8 mouse cellular contexts compared by ENCODE assay signal in the genomic region with DNA sequence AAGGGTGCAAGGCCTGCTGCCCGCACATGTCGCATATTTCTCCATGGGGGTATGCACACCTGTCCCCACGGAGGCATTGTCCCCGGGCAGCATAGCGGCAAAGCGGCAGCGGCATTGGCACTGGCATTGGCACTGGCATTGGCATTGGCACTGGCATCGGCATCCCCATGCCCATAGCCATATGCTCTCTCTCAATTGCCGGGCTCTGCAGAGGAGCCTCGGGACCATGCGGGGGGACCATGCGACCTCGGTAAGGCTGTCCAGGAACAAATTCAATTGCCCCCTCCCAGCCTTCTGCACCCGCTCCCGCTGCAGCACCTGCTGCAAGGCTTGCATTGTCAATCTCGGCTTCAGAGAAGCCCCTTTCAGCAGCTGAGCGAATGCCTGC. TPM values are rescaled to one million over a fixed set of nuclear protein-coding genes. Genes with fewer than 3 reads are reported as not detected.
A peak's percentile ranks its signal among the peaks of the same experiment; 100 is the strongest.
DNase-seq lines count a peak whose midpoint lies in the region; ATAC-seq and TF ChIP-seq lines count a peak whose summit lies in the region.

No protein-coding gene starts in this region.

- peak overlapping the region; percentile 96 for H3K27ac ChIP-seq in forebrain, embryonic 10.5 days
- no peak overlapping the region for H3K27ac ChIP-seq in intestine, embryonic 16.5 days (ENCODE audit: low read length)
- H3K27ac ChIP-seq in neural tube, embryonic 12.5 days, result peak overlapping the region; percentile 69

- 0 out of 2 replicates have a peak, but pooled peaks cover 3% of the 10 kb centered on the region for H3K36me3 ChIP-seq in forebrain, embryonic 10.5 days (replicated peaks)
- H3K36me3 ChIP-seq in intestine, embryonic 16.5 days (ENCODE audit: control insufficient read depth, insufficient read depth, low read length), result no peaks in the 10 kb centered on the region
- H3K36me3 ChIP-seq in neural tube, embryonic 12.5 days, result no peaks in the 10 kb centered on the region

- WGBS in lung, adult 2 months, result 58% methylated on average over 17 of the region's 17 CpGs
- 50% methylated on average over 17 of the region's 17 CpGs for WGBS in forebrain, embryonic 10.5 days
- 60% methylated on average over 17 of the region's 17 CpGs for WGBS in intestine, embryonic 16.5 days
- 50% methylated on average over 17 of the region's 17 CpGs for WGBS in neural tube, embryonic 12.5 days

- peaks cover 25% of the 10 kb centered on the region for H3K9me3 ChIP-seq in forebrain, embryonic 10.5 days
- H3K9me3 ChIP-seq in intestine, embryonic 16.5 days (ENCODE audit: control insufficient read depth, low read length), result peaks cover 3% of the 10 kb centered on the region; the same call in 1 of the 2 replicates
- H3K9me3 ChIP-seq in neural tube, embryonic 12.5 days, result peaks cover 8% of the 10 kb centered on the region; the same call in 1 of the 2 replicates

- TF ChIP-seq POLR2A in lung, adult 2 months (IDR thresholded peaks at IDR 0.05; ENCODE audit: borderline replicate concordance, extremely low read depth, low read depth, low read length), result no peak

- peak overlapping the region; percentile 65 for H3K4me2 ChIP-seq in intestine, embryonic 16.5 days (ENCODE audit: low read depth, low read length)
- H3K4me2 ChIP-seq in neural tube, embryonic 12.5 days (replicated peaks), result peak overlapping the region; percentile 58

- H3K4me3 ChIP-seq in lung, adult 2 months (replicated peaks; ENCODE audit: extremely low read depth, low read depth, low read length), result peak overlapping the region; percentile 92
- H3K4me3 ChIP-seq in forebrain, embryonic 10.5 days, result peak overlapping the region; percentile 71
- H3K4me3 ChIP-seq in intestine, embryonic 16.5 days (ENCODE audit: low read length), result peak overlapping the region; percentile 73
- H3K4me3 ChIP-seq in neural tube, embryonic 12.5 days, result peak overlapping the region; percentile 53

- peak; percentile 26; the same call in 1 of the 2 replicates for ATAC-seq in intestine, embryonic 16.5 days
- ATAC-seq in neural tube, embryonic 12.5 days (ENCODE audit: low FRiP score, low read depth), result peak; percentile 55; the same call in 1 of the 2 replicates

- H3K9ac ChIP-seq in intestine, embryonic 16.5 days (ENCODE audit: low read depth, low read length), result peak overlapping the region; percentile 79
- H3K9ac ChIP-seq in neural tube, embryonic 12.5 days, result peak overlapping the region; percentile 83

- H3K27me3 ChIP-seq in forebrain, embryonic 10.5 days (ENCODE audit: poor library complexity, severe bottlenecking), result no peaks in the 10 kb centered on the region
- no peaks in the 10 kb centered on the region for H3K27me3 ChIP-seq in intestine, embryonic 16.5 days (replicated peaks; ENCODE audit: control insufficient read depth, insufficient read depth, low read length)
- H3K27me3 ChIP-seq in neural tube, embryonic 12.5 days (replicated peaks), result no peaks in the 10 kb centered on the region

- 0 out of 2 replicates have a peak, but pooled peaks cover 4% of the 10 kb centered on the region for H3K4me1 ChIP-seq in lung, adult 2 months (ENCODE audit: control insufficient read depth, insufficient read depth, low read length)
- peaks cover 13% of the 10 kb centered on the region for H3K4me1 ChIP-seq in forebrain, embryonic 10.5 days
- peaks cover 8% of the 10 kb centered on the region for H3K4me1 ChIP-seq in intestine, embryonic 16.5 days (ENCODE audit: control insufficient read depth, insufficient read depth, low read length)
- H3K4me1 ChIP-seq in neural tube, embryonic 12.5 days, result no peaks in the 10 kb centered on the region

- no peak for TF ChIP-seq CTCF in lung, adult 2 months (IDR thresholded peaks at IDR 0.05; ENCODE audit: insufficient read depth, low read length)

- no peak for DNase-seq in lung, adult 2 months
- no peak for DNase-seq in lung, adult 18-20 months
- no peak for DNase-seq in forebrain, embryonic 10.5 days (ENCODE audit: extremely low spot score, low spot score)
- DNase-seq in cerebellum, postnatal 4 days (ENCODE audit: low spot score in 2 of 2), result no peak
- no peak for DNase-seq in layer of hippocampus, postnatal 14 days (ENCODE audit: low spot score in 2 of 2)
- DNase-seq in adrenal gland, postnatal 4 days (ENCODE audit: low spot score in 2 of 2), result no peak

RNA-seq across cellular contexts. Expression of a gene that starts 0.8 kb away (rescaled TPM):
- 0.92 and 1.6 TPM in 2 replicates for polyA plus RNA-seq in lung, adult 2 months (2012; rRNA removed)
- polyA plus RNA-seq in forebrain, embryonic 10.5 days (2016; fragmentation: Nextera tagmentation; extraction: Ambion mirVana), result 14.9 and 16.2 TPM in 2 replicates
- polyA plus RNA-seq in intestine, embryonic 16.5 days (2015; fragmentation: Nextera tagmentation; extraction: Ambion mirVana), result 2.9 and 3.1 TPM in 2 replicates
- polyA plus RNA-seq in neural tube, embryonic 12.5 days (2016; fragmentation: Nextera tagmentation; extraction: Ambion mirVana), result 17.2 and 17.6 TPM in 2 replicates
- 10 to 100 TPM; 15.3 to 15.4 TPM for total RNA-seq in layer of hippocampus, postnatal 14 days (2021)
- total RNA-seq in adrenal gland, postnatal 4 days (2021), result 1 to 10 TPM; 4.1 TPM

RNA-seq across cellular contexts. Expression of a gene that starts 42.3 kb away (rescaled TPM):
- not detected in 2 replicates for polyA plus RNA-seq in lung, adult 2 months (2012; rRNA removed)
- polyA plus RNA-seq in forebrain, embryonic 10.5 days (2016; fragmentation: Nextera tagmentation; extraction: Ambion mirVana), result 4.2 and 4.6 TPM in 2 replicates
- 0.50 and 0.59 TPM in 2 replicates for polyA plus RNA-seq in intestine, embryonic 16.5 days (2015; fragmentation: Nextera tagmentation; extraction: Ambion mirVana)
- 7.2 and 8.2 TPM in 2 replicates for polyA plus RNA-seq in neural tube, embryonic 12.5 days (2016; fragmentation: Nextera tagmentation; extraction: Ambion mirVana)
- total RNA-seq in layer of hippocampus, postnatal 14 days (2021), result 1 to 10 TPM; 2.9 to 4.0 TPM
- total RNA-seq in adrenal gland, postnatal 4 days (2021), result 10 to 100 TPM; 10.2 to 12.6 TPM

RNA-seq across cellular contexts. Expression of a gene that starts 45.2 kb away (rescaled TPM):
- polyA plus RNA-seq in lung, adult 2 months (2012; rRNA removed), result 1.3 and 1.7 TPM in 2 replicates
- 125 and 130 TPM in 2 replicates for polyA plus RNA-seq in forebrain, embryonic 10.5 days (2016; fragmentation: Nextera tagmentation; extraction: Ambion mirVana)
- 14.0 and 15.5 TPM in 2 replicates for polyA plus RNA-seq in intestine, embryonic 16.5 days (2015; fragmentation: Nextera tagmentation; extraction: Ambion mirVana)
- polyA plus RNA-seq in neural tube, embryonic 12.5 days (2016; fragmentation: Nextera tagmentation; extraction: Ambion mirVana), result 47.2 and 52.7 TPM in 2 replicates
- total RNA-seq in layer of hippocampus, postnatal 14 days (2021), result 1 to 10 TPM; 1.2 to 1.4 TPM
- 1 to 10 TPM; 6.0 to 8.3 TPM for total RNA-seq in adrenal gland, postnatal 4 days (2021)
